Mouse (Mus musculus): ENCODE results near the gene Spi1. TPM values are rescaled to one million over a fixed set of nuclear protein-coding genes. Genes with fewer than 3 reads are reported as not detected.
A peak's percentile ranks its signal among the peaks of the same experiment; 100 is the strongest.
"Not testable (repeated sequence)": the region's sequence is repeated elsewhere in the genome, so short reads cannot be mapped to it uniquely, and the experiment has no call there.

Spi1 gene
- total RNA-seq, 2 experiments from 2014 or later = 2.7 to 3.5 TPM

- no peak for DNase-seq
Observed at GRCm38 (mm10) chr2:91097015-91097414, 14.8 kb downstream of the Spi1 start.

DNA sequence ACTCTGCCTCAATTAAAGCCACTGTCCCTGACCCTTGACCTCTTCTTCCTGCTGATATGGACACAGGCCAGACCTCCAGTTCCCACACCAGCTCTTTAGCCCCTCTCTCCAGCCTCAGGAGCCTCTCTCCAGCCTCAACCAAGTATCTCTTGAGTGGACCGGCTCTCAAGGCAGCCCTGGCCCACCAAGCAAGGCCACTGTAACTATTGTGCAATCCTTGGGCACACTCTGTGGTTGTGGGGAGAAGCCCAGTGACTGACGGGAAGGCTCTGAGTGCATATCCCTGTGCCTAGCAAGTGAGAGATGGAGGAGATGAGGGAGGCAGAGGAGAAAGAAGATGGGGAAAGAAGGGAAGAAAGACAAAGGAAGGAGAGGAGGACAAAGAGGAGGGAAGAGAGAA, 16.0 kb downstream of the Spi1 start:
- no peak for DNase-seq

DNA sequence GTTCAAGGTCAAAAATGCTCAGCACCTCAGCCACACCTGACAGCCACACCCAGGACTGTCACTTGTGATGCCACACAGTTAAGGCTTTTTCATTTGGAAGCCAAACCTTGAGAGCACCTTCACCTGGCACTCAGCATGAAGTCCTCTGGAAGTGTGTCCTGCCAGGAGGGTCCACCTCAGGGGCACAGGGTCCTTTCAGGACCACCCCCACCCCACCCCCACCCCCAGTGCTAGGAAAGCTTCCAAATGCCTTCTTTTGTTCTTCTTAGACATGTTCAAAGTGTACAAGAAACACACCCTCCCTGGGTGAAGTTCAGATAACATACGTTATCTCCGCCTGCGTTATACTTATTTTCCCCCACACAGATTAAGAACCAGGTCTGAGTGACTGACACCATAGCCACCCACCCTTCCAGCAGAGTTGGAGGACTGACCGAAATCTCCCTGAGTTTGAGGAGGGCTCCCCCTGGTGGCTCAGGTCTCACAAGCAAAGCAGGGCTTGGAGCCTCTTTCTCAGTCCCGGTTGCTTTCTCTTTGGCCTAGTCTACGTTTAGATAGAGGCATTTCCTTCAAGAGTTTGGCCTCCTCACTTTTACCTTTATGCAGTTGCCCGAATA, 19.0 kb downstream of the Spi1 start:
- DNase-seq = peak; percentile 97

GRCm38 (mm10) chr2:91108156-91108555, 26.0 kb downstream of the Spi1 start:
- DNase-seq = no peak

GRCm38 (mm10) chr2:91109241-91109640, 27.1 kb downstream of the Spi1 start:
- no peak for DNase-seq

DNA sequence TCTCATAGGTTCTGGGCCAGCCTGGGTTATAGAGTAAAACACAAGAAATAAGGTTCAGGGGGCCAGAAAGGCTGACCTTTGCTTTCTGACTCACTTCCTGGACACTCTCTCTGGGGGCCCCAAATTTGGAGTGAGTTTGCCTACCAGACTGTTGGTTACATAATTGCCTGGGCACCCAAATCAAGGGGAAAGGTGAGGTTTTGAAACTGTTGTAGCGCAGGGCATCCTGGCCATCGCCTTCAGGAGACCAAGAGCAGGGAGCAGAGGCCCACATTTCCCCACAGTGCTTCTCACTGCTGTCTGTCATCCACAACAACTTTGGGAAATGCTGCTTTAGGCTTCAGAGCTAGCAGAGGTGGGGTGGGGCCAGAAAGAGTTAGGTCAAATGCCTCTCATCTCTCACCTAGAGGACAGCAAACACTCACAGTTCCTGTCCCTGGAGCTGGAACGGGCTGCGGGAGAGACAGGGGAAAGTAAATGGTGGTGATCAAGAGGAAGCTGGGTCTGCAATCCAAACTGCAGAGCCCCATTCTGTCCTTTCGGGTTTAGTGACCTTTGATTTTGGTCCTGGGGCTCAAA, 27.7 kb downstream of the Spi1 start:
- DNase-seq = no peak

GRCm38 (mm10) chr2:91110429-91110828, 28.2 kb downstream of the Spi1 start:
- no peak for DNase-seq

- DNase-seq = not testable (repeated sequence)
Observed at GRCm38 (mm10) chr2:91111832-91112231, 29.6 kb downstream of the Spi1 start.

GRCm38 (mm10) chr2:91112491-91112890, 30.3 kb downstream of the Spi1 start:
- DNase-seq = no peak

DNA sequence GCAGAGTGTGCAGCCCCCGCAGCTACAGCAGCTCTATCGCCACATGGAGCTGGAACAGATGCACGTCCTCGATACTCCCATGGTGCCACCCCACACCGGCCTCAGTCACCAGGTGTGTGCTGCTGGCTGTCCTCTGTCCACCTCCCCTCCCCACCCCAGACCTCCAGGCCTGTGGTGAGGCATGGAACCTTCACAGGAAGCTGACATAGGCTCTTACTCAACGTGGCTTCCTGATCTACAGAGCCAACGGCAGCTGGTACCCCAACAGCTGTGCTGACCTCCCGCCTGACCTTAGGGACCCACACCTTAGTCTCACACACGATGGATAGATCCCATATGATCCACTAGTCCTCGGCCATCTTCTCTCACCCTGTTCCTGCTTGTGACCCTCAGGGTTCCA, 31.1 kb downstream of the Spi1 start:
- DNase-seq = no peak

DNA sequence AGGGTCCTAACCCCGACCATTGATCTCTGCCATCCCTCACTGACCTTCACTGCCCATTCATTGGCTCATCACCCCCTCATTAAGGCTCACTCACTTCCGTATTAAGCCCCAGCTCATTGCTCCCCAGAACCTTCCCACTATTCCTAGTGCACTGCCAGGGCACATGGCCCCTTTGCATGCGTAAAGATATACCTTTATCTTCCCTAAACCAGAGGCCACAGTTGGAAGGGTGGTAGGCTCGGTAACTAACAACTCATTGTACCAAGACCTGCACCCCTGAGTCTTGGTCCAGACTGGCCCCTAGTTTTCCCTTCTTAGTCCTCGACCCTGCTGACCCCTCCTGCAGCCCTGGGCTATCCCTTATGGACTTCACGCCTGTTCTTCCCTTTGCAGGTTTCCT, 31.7 kb downstream of the Spi1 start:
- DNase-seq = no peak

DNA sequence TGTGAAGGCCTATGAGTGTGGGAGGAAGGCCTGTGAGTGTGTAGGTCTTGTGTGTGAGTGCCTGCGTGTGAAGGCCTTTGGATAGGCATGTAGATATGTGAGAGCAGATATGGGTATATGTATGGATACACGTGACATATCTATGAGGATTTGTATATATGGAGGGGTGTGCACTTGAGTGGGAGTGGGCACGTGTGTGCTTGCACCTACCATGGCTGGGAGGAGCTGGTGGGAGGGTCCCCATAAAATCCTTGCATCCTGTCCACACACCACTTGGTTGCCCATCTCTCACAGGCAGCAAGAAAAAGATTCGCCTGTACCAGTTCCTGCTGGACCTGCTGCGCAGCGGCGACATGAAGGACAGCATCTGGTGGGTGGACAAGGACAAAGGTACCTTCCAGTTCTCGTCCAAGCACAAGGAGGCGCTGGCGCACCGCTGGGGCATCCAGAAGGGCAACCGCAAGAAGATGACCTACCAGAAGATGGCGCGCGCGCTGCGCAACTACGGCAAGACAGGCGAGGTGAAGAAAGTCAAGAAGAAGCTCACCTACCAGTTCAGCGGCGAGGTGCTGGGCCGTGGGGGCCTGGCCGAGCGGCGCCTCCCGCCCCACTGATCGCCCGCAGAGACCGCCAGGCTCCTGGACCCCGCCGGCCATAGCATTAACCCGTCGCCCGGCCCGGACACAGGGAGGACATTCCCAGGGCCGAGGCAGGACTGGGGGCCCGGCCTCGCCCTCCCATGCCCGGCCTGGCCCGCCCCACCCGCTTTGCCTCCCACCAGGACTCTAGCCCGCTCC, 32.8 kb downstream of the Spi1 start:
- DNase-seq = peak; percentile 99

- no peak for DNase-seq
Observed at GRCm38 (mm10) chr2:91115578-91115970, 33.4 kb downstream of the Spi1 start.

GRCm38 (mm10) chr2:91116842-91117241, 34.7 kb downstream of the Spi1 start:
- no peak for DNase-seq

DNA sequence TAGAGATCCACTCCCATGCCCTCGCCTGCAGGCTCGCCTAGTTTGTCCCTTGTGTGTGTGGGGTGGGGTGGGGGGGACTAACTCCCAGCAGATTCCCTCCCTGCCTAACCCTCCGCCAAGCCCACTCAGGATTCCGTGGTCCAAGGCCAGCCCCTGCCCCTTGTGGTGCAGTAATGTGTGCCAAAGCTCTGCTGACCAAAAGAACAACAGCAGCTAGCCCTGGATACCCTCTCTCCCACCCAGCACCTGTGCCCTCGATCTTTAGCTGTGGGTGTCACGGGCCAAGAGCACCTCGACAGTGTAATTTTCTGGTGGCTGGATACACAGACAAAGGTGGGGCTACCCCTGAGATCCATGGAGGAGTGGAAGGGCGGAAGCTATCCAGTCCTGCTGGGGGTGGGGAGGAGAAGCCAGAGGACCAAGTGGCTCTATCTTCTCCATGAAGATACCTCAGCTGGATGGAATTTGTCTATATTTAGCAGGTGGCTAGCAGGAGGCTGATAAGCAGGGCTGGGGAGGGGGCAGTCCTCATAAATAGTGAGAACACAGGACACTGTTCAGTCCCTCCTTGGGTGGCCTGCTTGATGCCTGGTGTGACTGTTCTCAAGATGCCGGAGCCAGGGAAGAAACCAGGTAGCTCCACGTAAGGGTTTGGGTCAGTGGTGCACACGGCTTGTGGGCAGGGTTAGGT, 35.5 kb downstream of the Spi1 start, which contains the start of gene Mybpc3:
Mybpc3 (plus strand) TSS at position 560 of the 691 bp plus-strand sequence.
- peak; percentile 69 for DNase-seq

DNA sequence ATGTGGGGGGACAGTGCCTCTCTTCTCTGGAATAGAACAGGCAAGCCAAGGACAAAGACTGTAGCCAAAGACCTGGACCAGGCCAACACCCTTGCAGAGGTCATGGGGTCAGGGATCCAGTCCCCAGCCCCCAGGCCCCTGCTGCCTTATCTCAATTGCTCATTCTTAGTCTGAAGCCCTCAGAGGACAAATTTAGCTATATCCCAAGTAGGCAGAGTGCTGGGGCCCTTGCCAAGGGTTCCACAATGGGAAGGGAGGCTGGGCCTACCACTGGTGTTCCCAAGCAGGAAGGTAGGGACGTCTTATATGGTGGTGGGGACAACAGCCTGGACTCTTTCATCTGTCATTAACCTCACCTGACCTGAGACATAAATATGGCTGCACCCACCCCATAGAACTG, 36.5 kb downstream of the Spi1 start:
- DNase-seq = peak; percentile 85

DNA sequence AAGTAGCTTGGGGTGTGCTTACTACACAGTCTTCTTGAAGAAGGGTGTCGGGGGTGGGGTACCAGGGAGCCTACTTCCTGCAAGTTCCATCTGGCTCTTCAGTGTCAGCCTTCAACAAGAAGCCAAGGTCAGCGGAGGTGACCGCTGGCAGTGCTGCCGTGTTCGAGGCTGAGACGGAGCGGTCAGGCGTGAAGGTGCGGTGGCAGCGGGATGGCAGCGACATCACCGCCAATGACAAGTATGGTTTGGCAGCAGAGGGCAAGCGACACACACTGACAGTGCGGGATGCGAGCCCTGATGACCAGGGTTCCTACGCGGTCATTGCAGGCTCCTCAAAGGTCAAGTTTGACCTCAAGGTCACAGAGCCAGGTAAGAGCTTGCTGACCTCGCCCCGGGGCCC, 36.9 kb downstream of the Spi1 start:
- no peak for DNase-seq

DNA sequence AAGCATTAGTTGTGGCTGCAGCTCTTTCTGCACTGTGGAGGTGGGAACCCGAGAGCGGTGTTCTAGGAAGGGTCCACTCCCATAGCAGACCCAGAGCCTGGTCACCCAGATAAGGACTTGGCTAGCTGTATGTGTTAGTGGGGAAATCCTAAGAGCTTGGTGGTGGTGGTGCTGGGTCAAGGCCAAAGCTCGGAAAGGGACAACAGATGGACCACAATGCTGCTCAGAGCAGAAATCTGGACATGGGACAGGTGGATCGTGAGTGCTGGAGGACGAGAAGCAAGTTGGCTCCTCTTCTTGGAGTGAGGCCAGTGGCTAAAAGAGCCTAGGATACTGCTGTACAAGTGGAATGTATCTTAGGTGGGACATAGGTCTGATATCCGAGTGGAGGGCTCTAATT, 37.4 kb downstream of the Spi1 start:
- DNase-seq = peak; percentile 62

- no peak for DNase-seq
Observed at GRCm38 (mm10) chr2:91120261-91120671, 38.1 kb downstream of the Spi1 start.

DNA sequence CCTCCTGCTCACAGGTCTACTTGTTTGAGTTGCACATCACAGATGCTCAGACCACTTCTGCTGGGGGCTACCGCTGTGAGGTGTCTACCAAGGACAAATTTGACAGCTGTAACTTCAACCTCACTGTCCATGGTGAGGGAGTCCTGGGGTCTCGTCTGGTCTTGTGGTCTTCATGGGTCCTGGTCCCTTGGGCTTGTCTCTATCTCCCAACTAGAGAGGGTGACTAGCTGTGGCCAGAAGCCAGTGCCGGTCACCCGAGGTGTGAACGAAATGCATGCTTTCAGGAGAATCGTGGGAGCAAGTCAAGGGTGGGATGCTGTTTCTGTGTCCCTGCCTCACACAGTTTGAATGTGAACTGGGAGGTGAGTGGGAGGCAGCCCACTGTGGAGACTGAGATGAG, 38.8 kb downstream of the Spi1 start:
- DNase-seq = no peak

GRCm38 (mm10) chr2:91121497-91121896, 39.3 kb downstream of the Spi1 start:
- no peak for DNase-seq

GRCm38 (mm10) chr2:91123521-91123920, 41.3 kb downstream of the Spi1 start:
- DNase-seq = no peak

GRCm38 (mm10) chr2:91125101-91125500, 42.9 kb downstream of the Spi1 start:
- DNase-seq = no peak
